Mouse (Mus musculus): ENCODE results near the gene Orc2. TPM values are rescaled to one million over a fixed set of nuclear protein-coding genes. Genes with fewer than 3 reads are reported as not detected.

Orc2 gene
- 48.6 and 62.7 TPM in 2 replicates for total RNA-seq (2012; rRNA removed)
- 151 and 176 TPM in 2 replicates for total RNA-seq (2014; rRNA removed)
- 99.1 and 104 TPM in 2 replicates for polyA plus RNA-seq (2012; ENCODE audit: insufficient read length, low read depth)

- peaks cover 7 to 45% of the 10 kb centered on the region in 2 experiments for H3K36me3 ChIP-seq (replicated peaks in 1 of 2; ENCODE audit: control insufficient read depth in 1 of 2, insufficient read depth in 1 of 2, low read length in 1 of 2)
- H3K79me2 ChIP-seq (replicated peaks; ENCODE audit: control insufficient read depth, extremely low read depth, insufficient read depth, poor library complexity, severe bottlenecking), result peaks cover 32% of the 10 kb centered on the region
- dilution Hi-C loops (cut with MboI; ENCODE audit: extremely low pct_ligation_motif_present, extremely low pct_unique_long_range_greater_than_20kb, low sequenced_read_pairs) (no loop called here), in situ Hi-C loops (cut with MboI; ENCODE audit: low pct_ligation_motif_present, low pct_unique_long_range_greater_than_20kb, low sequenced_read_pairs) (no loop called here)
- no peaks in the 10 kb centered on the region for H3K27me3 ChIP-seq (replicated peaks)
- DNase-seq (ENCODE audit: extremely low read depth), result peak; percentile 94
- peak within 1 kb of the TSS; percentile 91 for H3K9ac ChIP-seq (ENCODE audit: insufficient read depth, low read depth)
- H3K27ac ChIP-seq (ENCODE audit: insufficient read depth, low read depth), result peak within 1 kb of the TSS; percentile 70
- TF ChIP-seq UBTF (IDR thresholded peaks at IDR 0.05; ENCODE audit: low read depth, low read length), result 0 out of 2 replicates have a peak, but pooled peaks have one; percentile 35
- no peak for TF ChIP-seq MAFK (IDR thresholded peaks at IDR 0.05; ENCODE audit: insufficient replicate concordance, low read length)
- no peak for TF ChIP-seq ETS1 (conservative IDR thresholded peaks at IDR 0.05; ENCODE audit: low read depth, low read length)
- TF ChIP-seq CHD2 (IDR thresholded peaks at IDR 0.05; ENCODE audit: low read length), result peak; percentile 92
- TF ChIP-seq SIN3A (IDR thresholded peaks at IDR 0.05; ENCODE audit: low read length), result peak; percentile 91
- no peak for TF ChIP-seq USF2 (conservative IDR thresholded peaks at IDR 0.05; ENCODE audit: low read depth, low read length)
- TF ChIP-seq KAT2A (IDR thresholded peaks at IDR 0.05; ENCODE audit: insufficient replicate concordance, low read length), result peak; percentile 79; the same call in 1 of the 2 replicates
- TF ChIP-seq GABPA (IDR thresholded peaks at IDR 0.05; ENCODE audit: insufficient replicate concordance, low read depth, low read length), result no peak; the same call in 1 of the 2 replicates
- TF ChIP-seq MYC (IDR thresholded peaks at IDR 0.05; ENCODE audit: low read depth, low read length), result peak; percentile 97
- peak; percentile 94 for TF ChIP-seq POLR2A (IDR thresholded peaks at IDR 0.05; ENCODE audit: low read depth, low read length)
- TF ChIP-seq MEF2A (IDR thresholded peaks at IDR 0.05; ENCODE audit: borderline replicate concordance, low read depth, low read length), result 0 out of 2 replicates have a peak, but pooled peaks have one; percentile 39
- TF ChIP-seq MXI1 (IDR thresholded peaks at IDR 0.05; ENCODE audit: low read depth, low read length), result peak; percentile 92
- peak; percentile 53; the same call in 1 of the 2 replicates for TF ChIP-seq IRF4 (IDR thresholded peaks at IDR 0.05; ENCODE audit: low read depth, low read length)
- TF ChIP-seq CHD1 (IDR thresholded peaks at IDR 0.05; ENCODE audit: low read depth, low read length), result no peak
- TF ChIP-seq TCF12 (IDR thresholded peaks at IDR 0.05; ENCODE audit: low read depth, low read length), result peak; percentile 78
- TF ChIP-seq ZNF384 (IDR thresholded peaks at IDR 0.05; ENCODE audit: low read depth, low read length), result no peak
- TF ChIP-seq JUND (conservative IDR thresholded peaks at IDR 0.05; ENCODE audit: low read depth, low read length), result no peak
- TF ChIP-seq E2F4 (IDR thresholded peaks at IDR 0.05; ENCODE audit: insufficient replicate concordance, low read depth, low read length), result peak; percentile 58; the same call in 1 of the 2 replicates
- TF ChIP-seq ZKSCAN1 (IDR thresholded peaks at IDR 0.05; ENCODE audit: borderline replicate concordance, low read depth, low read length), result no peak
- TF ChIP-seq ZC3H11A (IDR thresholded peaks at IDR 0.05; ENCODE audit: low read depth, low read length), result no peak
- TF ChIP-seq ZMIZ1 (IDR thresholded peaks at IDR 0.05; ENCODE audit: low read depth, low read length), result peak; percentile 83
- peak; percentile 89 for TF ChIP-seq NELFE (IDR thresholded peaks at IDR 0.05; ENCODE audit: low read depth, low read length)
- no peak for TF ChIP-seq MAZ (IDR thresholded peaks at IDR 0.05; ENCODE audit: low read depth, low read length)
- no peak for TF ChIP-seq PAX5 (IDR thresholded peaks at IDR 0.05; ENCODE audit: low read length)
- TF ChIP-seq BHLHE40 (IDR thresholded peaks at IDR 0.05; ENCODE audit: low read depth, low read length), result 0 out of 2 replicates have a peak, but pooled peaks have one; percentile 33
- peak; percentile 68; the same call in 1 of the 2 replicates for TF ChIP-seq TBP (conservative IDR thresholded peaks at IDR 0.05; ENCODE audit: low read depth, low read length)
- peak; percentile 79 for TF ChIP-seq ELF1 (IDR thresholded peaks at IDR 0.05; ENCODE audit: low read depth, low read length)
- no peak for TF ChIP-seq SMC3 (IDR thresholded peaks at IDR 0.05; ENCODE audit: low read depth, low read length)
- no peak for TF ChIP-seq JUN (IDR thresholded peaks at IDR 0.05; ENCODE audit: insufficient read depth, low read depth, low read length)
- TF ChIP-seq EP300 (IDR thresholded peaks at IDR 0.05; ENCODE audit: low read length), result no peak
- peak; percentile 76 for TF ChIP-seq NRF1 (IDR thresholded peaks at IDR 0.05; ENCODE audit: low read depth, low read length)
- peak; percentile 71 for TF ChIP-seq POLR2AphosphoS2 (IDR thresholded peaks at IDR 0.05; ENCODE audit: low read depth, low read length)
- no peak for TF ChIP-seq CTCF (conservative IDR thresholded peaks at IDR 0.05 in 1 of 2, IDR thresholded peaks at IDR 0.05 in 1 of 2; ENCODE audit: low read depth in 2 of 2, low read length in 2 of 2)
- peak; percentile 92 for TF ChIP-seq MAX (IDR thresholded peaks at IDR 0.05; ENCODE audit: low read length)
- TF ChIP-seq HCFC1 (IDR thresholded peaks at IDR 0.05; ENCODE audit: low read depth, low read length), result peak; percentile 86
- no peak for TF ChIP-seq RCOR1 (conservative IDR thresholded peaks at IDR 0.05; ENCODE audit: low read depth, low read length)
- H3K4me1 ChIP-seq (ENCODE audit: control insufficient read depth in 1 of 2, insufficient read depth in 2 of 2), result peaks cover 0 to 17% of the 10 kb centered on the region in 2 experiments; a peak in 3 of 4 replicates
- H3K9me3 ChIP-seq (replicated peaks; ENCODE audit: low read length), result peaks cover 24% of the 10 kb centered on the region
- H3K4me2 ChIP-seq (ENCODE audit: insufficient read depth, low read depth, poor library complexity, severe bottlenecking), result peak within 1 kb of the TSS; percentile 74
- H3K4me3 ChIP-seq (replicated peaks in 1 of 3; ENCODE audit: low read depth in 2 of 3, low read length in 2 of 3, poor library complexity in 1 of 3), result peak within 1 kb of the TSS; percentile 76 to 98 (median 97)
Measured at GRCm38 (mm10) chr1:58504577-58505254, at the start of gene Orc2. Orc2 (minus strand) TSS chr1:58505109.
